Mouse (Mus musculus) limb, embryonic 10.5 days (tissue): Measurements from ENCODE around the gene Eif3b. TPM values are rescaled to one million over a fixed set of nuclear protein-coding genes. Genes with fewer than 3 reads are reported as not detected.
"Not testable (repeated sequence)": the region's sequence is repeated elsewhere in the genome, so short reads cannot be mapped to it uniquely, and the experiment has no call there.

Source experiments
- DNase-seq: peaks from one replicate; pipeline ENCODE4 v3.0.0-alpha.2; 2017; ENCODE audit warnings: low spot score
- H3K27ac ChIP-seq: fragments of 300-500 bp; sonication (generic); 2 replicates; pipeline ENCODE4 v1.5.1; 2016; ENCODE audit warnings: mild to moderate bottlenecking
- H3K27me3 ChIP-seq: fragments of 300-500 bp; sonication (generic); 2 replicates; pipeline ENCODE4 v1.6.1; 2016; ENCODE audit warnings: low read depth, mild to moderate bottlenecking; ENCODE audit not compliant: poor library complexity, severe bottlenecking
- H3K36me3 ChIP-seq: fragments of 300-500 bp; sonication (generic); 2 replicates; pipeline ENCODE4 v1.6.1; 2016; ENCODE audit warnings: mild to moderate bottlenecking, moderate library complexity
- H3K4me1 ChIP-seq: fragments of 300-500 bp; sonication (generic); 2 replicates; pipeline ENCODE4 v1.6.1; 2016
- H3K4me3 ChIP-seq: fragments of 300-500 bp; sonication (generic); 2 replicates; pipeline ENCODE4 v1.5.1; 2016; ENCODE audit warnings: mild to moderate bottlenecking, moderate library complexity
- H3K9me3 ChIP-seq: fragments of 300-500 bp; sonication (generic); replicated peaks from 2 replicates; pipeline ENCODE4 v1.6.1; 2016; ENCODE audit warnings: mild to moderate bottlenecking
- WGBS: fragments of 180-500 bp; shearing (Covaris S2); methylation state at CpG from one replicate; pipeline ENCODE4 v1.1.7; 2016; 5-methylcytosine and 5-hydroxymethylcytosine counted together
- microRNA-seq: library from miRNA; unstranded; fragments of <30 nt; microRNA quantifications from one replicate; pipeline ENCODE4, GENCODE M21; 2017
- polyA plus RNA-seq: library from polyadenylated mRNA; unstranded; fragments of >200 nt; fragmentation: Nextera tagmentation; extraction: Ambion mirVana; gene quantifications from 2 replicates; pipeline ENCODE4 v1.2.1, GENCODE M21; 2016

Eif3b gene
- polyA plus RNA-seq, 1 experiment from 2014 or later, result 201 TPM

DNA sequence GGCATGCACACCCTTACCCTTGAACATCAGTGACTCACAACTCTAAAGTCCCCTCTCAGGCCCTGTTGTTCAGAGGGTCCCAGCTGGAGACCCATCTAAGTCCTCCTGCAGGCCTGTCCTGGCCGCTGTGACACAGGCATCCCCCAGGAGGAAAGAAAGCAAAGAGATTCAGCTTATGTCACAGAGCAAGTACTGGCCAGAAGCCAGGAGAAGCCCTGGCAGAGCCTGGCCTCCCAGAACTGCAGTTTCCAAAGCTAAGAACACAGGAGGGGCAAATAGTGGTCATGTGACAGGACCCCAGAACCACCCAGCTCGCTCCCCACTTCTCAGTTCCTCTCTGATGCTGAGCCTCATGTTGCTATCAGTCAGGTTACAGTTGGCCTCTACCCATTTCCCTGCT, 36.3 kb downstream of the Eif3b start:
- Histone ChIP-seq H3K9me3 (no peaks in the 10 kb centered on the region), H3K36me3 (no peaks in the 10 kb centered on the region), H3K4me3 (no peak overlapping the region), H3K27ac (no peak overlapping the region), H3K27me3 (no peaks in the 10 kb centered on the region), H3K4me1 (no peaks in the 10 kb centered on the region)
- 68% methylated on average over 2 of the region's 2 CpGs for WGBS
- DNase-seq, result no peak

DNA sequence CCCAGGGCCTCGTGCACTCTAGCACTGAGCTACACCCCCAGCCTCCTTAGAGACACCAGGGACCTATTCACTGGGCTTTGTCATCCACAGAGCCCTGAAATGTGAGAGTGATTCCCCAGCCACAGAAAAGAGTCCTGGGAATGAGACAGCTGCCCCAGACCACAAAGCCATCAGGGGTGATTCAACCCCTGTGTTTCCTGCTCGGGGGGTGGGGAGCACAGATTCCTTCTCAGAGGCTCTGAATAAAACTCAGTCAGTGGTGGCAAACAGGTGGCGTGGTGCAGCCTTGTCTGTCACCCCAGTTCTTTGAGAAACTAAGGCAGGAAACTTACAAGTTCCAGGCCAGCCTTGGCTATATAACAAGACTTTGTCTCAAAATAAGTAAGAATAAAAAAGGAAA, 42.3 kb downstream of the Eif3b start:
- no peak for DNase-seq
- no peak overlapping the region for H3K4me3 ChIP-seq
- no peaks in the 10 kb centered on the region for H3K9me3 ChIP-seq
- no peak overlapping the region for H3K27ac ChIP-seq
- 92% methylated on average over 3 of the region's 3 CpGs for WGBS
- H3K36me3 ChIP-seq, result no peaks in the 10 kb centered on the region
- no peaks in the 10 kb centered on the region for H3K4me1 ChIP-seq
- H3K27me3 ChIP-seq, result no peaks in the 10 kb centered on the region

DNA sequence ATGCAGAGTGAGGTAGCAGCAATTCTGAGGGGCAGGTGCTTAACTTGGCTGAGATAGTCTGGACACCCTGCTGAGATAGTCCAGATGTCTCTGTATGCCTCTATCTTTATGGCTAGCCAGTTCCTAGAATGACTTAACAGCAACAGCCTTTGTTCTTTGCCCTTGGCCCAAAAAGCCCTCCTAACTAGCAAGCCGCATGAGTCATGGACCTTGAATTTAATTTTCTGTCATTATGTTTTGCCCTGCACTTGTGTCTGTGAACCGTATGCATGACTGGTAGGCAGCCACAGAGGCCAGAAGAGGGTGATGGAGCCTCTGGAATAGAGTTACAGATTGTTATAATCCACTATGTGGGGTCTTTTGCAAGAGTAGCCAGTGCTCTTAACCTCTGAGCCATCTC, 44.0 kb downstream of the Eif3b start:
- H3K36me3 ChIP-seq, DNase-seq, H3K27me3 ChIP-seq, H3K4me1 ChIP-seq, H3K27ac ChIP-seq, H3K9me3 ChIP-seq, H3K4me3 ChIP-seq: not testable (repeated sequence)
- 90% methylated on average over 2 of the region's 2 CpGs for WGBS

DNA sequence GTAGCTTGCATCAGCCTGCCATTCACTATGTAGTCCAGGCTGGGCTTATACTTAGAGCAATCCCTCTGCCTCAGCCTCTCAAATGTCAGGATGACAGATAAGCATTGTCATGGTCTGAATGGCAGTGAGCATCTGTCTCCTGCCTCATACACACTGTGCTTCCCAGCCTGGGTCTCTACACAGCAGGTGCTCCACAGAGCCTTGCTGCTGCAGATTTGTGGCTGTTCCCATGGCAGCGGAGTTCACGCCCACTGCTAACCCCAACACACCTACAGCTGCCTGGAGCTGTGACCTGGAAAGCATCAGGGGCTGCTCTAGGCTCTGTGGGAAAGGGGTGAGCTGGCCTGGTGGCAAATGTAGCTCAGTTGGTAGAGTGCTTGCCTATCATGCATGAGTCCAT, 45.8 kb downstream of the Eif3b start:
- no peak overlapping the region for H3K4me3 ChIP-seq
- H3K9me3 ChIP-seq, result no peaks in the 10 kb centered on the region
- no peaks in the 10 kb centered on the region for H3K36me3 ChIP-seq
- DNase-seq, result no peak
- no peaks in the 10 kb centered on the region for H3K4me1 ChIP-seq
- H3K27me3 ChIP-seq, result no peaks in the 10 kb centered on the region
- no peak overlapping the region for H3K27ac ChIP-seq
- WGBS, result 73% methylated on average over 2 of the region's 2 CpGs

DNA sequence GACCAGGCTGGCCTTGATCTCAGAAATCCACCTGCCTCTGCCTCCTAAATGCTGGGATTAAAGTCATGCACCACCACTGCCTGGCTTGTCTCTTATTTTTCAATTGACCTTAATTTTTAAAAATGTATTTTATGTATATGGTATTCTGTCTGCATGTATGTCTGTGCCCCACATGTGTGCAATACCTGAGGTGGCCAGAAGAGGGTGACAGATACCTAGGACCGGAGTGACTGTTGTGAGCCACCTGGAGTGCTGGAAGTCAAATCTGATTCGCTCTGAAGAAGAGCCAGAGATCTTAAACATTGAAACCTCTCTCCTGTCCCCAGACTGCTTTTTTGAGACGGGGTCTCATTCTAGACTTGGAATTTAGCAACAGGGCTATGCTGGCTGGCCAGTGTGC, 53.2 kb downstream of the Eif3b start:
- no peak for DNase-seq
- Histone ChIP-seq H3K4me3 (no peak overlapping the region), H3K27ac (no peak overlapping the region), H3K36me3 (no peaks in the 10 kb centered on the region), H3K9me3 (no peaks in the 10 kb centered on the region), H3K27me3 (no peaks in the 10 kb centered on the region), H3K4me1 (0 out of 2 replicates have a peak, but pooled peaks cover 3% of the 10 kb centered on the region)
- 74% methylated on average over 3 of the region's 3 CpGs for WGBS

DNA sequence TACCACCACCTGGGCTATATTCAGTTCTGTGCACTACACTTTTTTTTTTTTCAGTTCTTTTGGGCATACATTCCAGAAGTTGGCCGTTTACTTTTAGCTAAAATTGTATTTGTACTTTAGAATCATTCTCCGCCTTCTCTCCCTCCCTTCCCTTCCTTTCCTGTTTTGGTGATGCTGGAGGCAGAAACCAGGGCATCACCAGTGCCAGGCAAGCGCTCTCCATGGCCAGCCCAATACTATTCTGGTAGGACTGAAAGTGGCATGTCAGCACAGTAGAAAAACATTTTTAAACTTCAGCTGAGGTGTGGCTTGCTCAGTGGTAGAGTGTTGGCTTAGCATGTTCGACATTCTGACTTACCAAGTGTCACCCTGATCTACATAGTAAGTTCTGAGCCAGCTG, 62.3 kb downstream of the Eif3b start:
- Histone ChIP-seq H3K27ac (no peak overlapping the region), H3K36me3 (no peaks in the 10 kb centered on the region), H3K27me3 (no peaks in the 10 kb centered on the region), H3K9me3 (no peaks in the 10 kb centered on the region), H3K4me3 (no peak overlapping the region), H3K4me1 (0 out of 2 replicates have a peak, but pooled peaks cover 7% of the 10 kb centered on the region)
- DNase-seq, result no peak
- WGBS, result 80% methylated on average over 4 of the region's 4 CpGs

DNA sequence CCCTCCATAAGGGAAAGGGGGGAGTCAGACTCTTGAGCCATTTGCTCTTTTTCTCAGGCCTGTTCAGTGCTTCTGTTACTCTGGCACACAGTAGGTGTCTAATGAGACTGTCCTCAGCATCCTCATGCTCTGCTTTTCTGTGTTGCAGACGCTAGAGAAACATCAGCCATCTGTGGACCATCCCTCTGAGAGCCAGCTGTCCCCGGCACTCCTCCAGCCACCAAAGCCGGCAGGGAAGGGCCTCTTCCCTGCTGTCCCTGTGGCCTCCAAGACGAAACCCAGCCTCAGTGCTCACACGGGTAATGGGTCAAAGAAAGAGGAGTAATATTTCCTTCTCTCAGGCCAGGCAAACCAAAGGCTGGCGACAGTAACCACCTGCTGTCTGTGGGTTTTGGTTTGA, 72.0 kb downstream of the Eif3b start:
- Histone ChIP-seq H3K36me3 (no peaks in the 10 kb centered on the region), H3K9me3 (no peaks in the 10 kb centered on the region), H3K27me3 (peaks cover 28% of the 10 kb centered on the region), H3K27ac (no peak overlapping the region), H3K4me3 (no peak overlapping the region), H3K4me1 (peaks cover 8% of the 10 kb centered on the region)
- DNase-seq, result no peak
- 50% methylated on average over 6 of the region's 6 CpGs for whole genome bisulfite sequencing

DNA sequence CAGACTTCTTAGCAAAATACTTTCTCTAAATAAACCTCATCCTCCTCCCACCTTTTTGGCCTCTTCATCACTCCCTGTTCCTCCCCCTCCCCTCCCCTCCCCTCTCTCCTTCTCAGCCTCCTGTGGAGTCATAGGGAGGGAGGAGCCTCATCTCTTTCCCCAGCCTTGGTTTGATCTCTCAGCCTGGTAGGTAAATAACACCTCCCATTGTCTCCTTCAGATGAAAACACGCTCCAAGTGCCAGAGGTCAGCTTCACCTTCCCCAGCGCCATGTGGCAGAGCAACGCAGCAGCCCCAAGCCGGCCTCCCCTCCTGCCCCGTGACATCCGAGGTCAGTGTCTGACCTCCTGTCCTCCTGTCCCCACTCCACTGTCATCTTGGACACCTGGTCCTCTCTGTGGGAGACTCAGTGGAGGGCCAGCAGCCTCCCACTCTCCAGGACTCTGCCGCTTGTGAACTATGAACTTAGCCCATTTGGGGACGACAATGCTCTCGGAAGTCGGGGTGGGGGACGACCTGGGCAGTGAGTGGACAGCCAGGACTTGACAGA, 73.6 kb downstream of the Eif3b start:
- Histone ChIP-seq H3K9me3 (no peaks in the 10 kb centered on the region), H3K4me3 (no peak overlapping the region), H3K27ac (no peak overlapping the region), H3K27me3 (peaks cover 15% of the 10 kb centered on the region), H3K36me3 (no peaks in the 10 kb centered on the region), H3K4me1 (peaks cover 8% of the 10 kb centered on the region)
- no peak for DNase-seq
- WGBS, result 20% methylated on average over 11 of the region's 11 CpGs

Small RNAs within 50 kb of the gene (microRNA-seq; reads per million reads assigned to microRNA genes)
- not detected for gene Mir7038

Other genes starting within 250 kb of the Eif3b start
- 68.7 and 68.9 TPM in 2 replicates for gene Mad1l1, start 97.8 kb upstream of the Eif3b start, polyA plus RNA-seq
- 66.8 and 71.8 TPM in 2 replicates for gene Nudt1, start 97.7 kb upstream of the Eif3b start, polyA plus RNA-seq
- gene Mrm2, start 87.4 kb upstream of the Eif3b start, polyA plus RNA-seq, result 22.2 and 24.1 TPM in 2 replicates
- 22.4 and 25.4 TPM in 2 replicates for gene Snx8, start 30.1 kb upstream of the Eif3b start, polyA plus RNA-seq
- gene Gm4869, start 26.3 kb downstream of the Eif3b start, polyA plus RNA-seq, result not detected in 2 replicates
- gene Chst12, start 86.2 kb downstream of the Eif3b start, polyA plus RNA-seq, result 20.7 and 20.9 TPM in 2 replicates
- gene Grifin, start 145.7 kb downstream of the Eif3b start, polyA plus RNA-seq, result not detected in 2 replicates
- 4.3 and 5.8 TPM in 2 replicates for gene Lfng, start 188.0 kb downstream of the Eif3b start, polyA plus RNA-seq
- 36.6 and 47.0 TPM in 2 replicates for gene Ttyh3, start 229.7 kb downstream of the Eif3b start, polyA plus RNA-seq